Mouse (Mus musculus): ENCODE data around the gene Cog8.

GRCm38 (mm10) chr8:107100635-107101034 lies 44.1 kb upstream of the Cog8 start:
- TF ChIP-seq CTCF (IDR thresholded peaks at IDR 0.05; ENCODE audit: extremely low read depth, insufficient read length, insufficient replicate concordance, low read depth, low read length) (no peak), POLR2A (IDR thresholded peaks at IDR 0.05; ENCODE audit: low read depth, low read length) (no peak)
